ENCODE assay signal across 9 mouse cellular contexts in the genomic region with DNA sequence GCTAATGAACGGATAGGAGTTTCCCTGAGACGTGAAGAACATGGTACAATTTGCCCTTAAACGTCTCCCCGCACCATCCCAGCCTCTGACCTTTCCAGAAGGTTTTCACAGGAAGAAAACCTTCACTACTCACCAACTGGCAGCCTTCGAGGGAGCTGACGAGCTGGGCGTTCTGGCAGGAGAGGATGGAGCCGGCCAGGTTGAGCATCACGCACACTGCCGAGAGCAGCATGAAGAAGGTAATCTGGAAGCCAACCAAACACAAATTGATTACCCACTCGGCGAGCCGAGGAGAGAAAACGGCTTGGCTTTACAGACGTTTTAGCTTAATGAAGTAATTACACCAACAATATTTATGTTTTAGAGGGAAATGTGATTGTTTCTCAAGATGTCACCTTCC. TPM values are rescaled to one million over a fixed set of nuclear protein-coding genes. Genes with fewer than 3 reads are reported as not detected.
DNase-seq lines count a peak whose midpoint lies in the region; ATAC-seq lines count a peak whose summit lies in the region.
"Had no signal": no experiment of that assay in that cellular context is flagged by ENCODE, and none has a peak within 500 bp of the region (broad histone marks: within the 10 kb centered on the region; RNA-seq: fewer than 3 reads in every experiment).

No protein-coding gene starts in this region.

- peak; percentile 17 for DNase-seq in midbrain, embryonic 14.5 days
- no peak for DNase-seq in midbrain, embryonic 11.5 days (ENCODE audit: low spot score, missing footprints)
- peak; percentile 49 for DNase-seq in cerebellum, adult 11-12 months
- peak; percentile 12 for DNase-seq in embryonic facial prominence, embryonic 10.5 days (ENCODE audit: low spot score)
- DNase-seq in urinary bladder, adult 2 months (ENCODE audit: low spot score), result no peak
- DNase-seq in adrenal gland, postnatal 36 days, result no peak

- H3K9ac ChIP-seq in midbrain, embryonic 14.5 days (replicated peaks; ENCODE audit: low read length), result no peak overlapping the region
- H3K9ac ChIP-seq in midbrain, embryonic 11.5 days (ENCODE audit: low read length), result no peak overlapping the region
- H3K9ac ChIP-seq in neural tube, embryonic 13.5 days, result no peak overlapping the region
- H3K9ac ChIP-seq: liver, embryonic 15.5 days had no signal

- no peaks in the 10 kb centered on the region for H3K27me3 ChIP-seq in midbrain, embryonic 14.5 days (ENCODE audit: control insufficient read depth, insufficient read depth, low read length)
- no peaks in the 10 kb centered on the region for H3K27me3 ChIP-seq in midbrain, embryonic 11.5 days (ENCODE audit: control insufficient read depth, insufficient read depth, low read length)
- H3K27me3 ChIP-seq in embryonic facial prominence, embryonic 10.5 days (replicated peaks; ENCODE audit: low read depth, poor library complexity, severe bottlenecking), result no peaks in the 10 kb centered on the region
- H3K27me3 ChIP-seq in neural tube, embryonic 13.5 days, result no peaks in the 10 kb centered on the region
- H3K27me3 ChIP-seq: liver, embryonic 15.5 days; megakaryocyte, embryonic 14.5 days had no signal

- no peaks in the 10 kb centered on the region for H3K9me3 ChIP-seq in midbrain, embryonic 14.5 days (ENCODE audit: control insufficient read depth, low read length)
- no peaks in the 10 kb centered on the region for H3K9me3 ChIP-seq in midbrain, embryonic 11.5 days (ENCODE audit: control insufficient read depth, low read length)
- no peaks in the 10 kb centered on the region for H3K9me3 ChIP-seq in embryonic facial prominence, embryonic 10.5 days
- H3K9me3 ChIP-seq in neural tube, embryonic 13.5 days, result no peaks in the 10 kb centered on the region
- H3K9me3 ChIP-seq: liver, embryonic 15.5 days had no signal

- H3K27ac ChIP-seq in midbrain, embryonic 14.5 days (replicated peaks; ENCODE audit: low read depth, low read length), result no peak overlapping the region
- no peak overlapping the region for H3K27ac ChIP-seq in midbrain, embryonic 11.5 days (ENCODE audit: low read depth, low read length)
- no peak overlapping the region for H3K27ac ChIP-seq in embryonic facial prominence, embryonic 10.5 days (replicated peaks)
- peak overlapping the region; percentile 79 for H3K27ac ChIP-seq in neural tube, embryonic 13.5 days (replicated peaks)
- H3K27ac ChIP-seq: liver, embryonic 15.5 days had no signal

- no peaks in the 10 kb centered on the region for H3K36me3 ChIP-seq in midbrain, embryonic 14.5 days (ENCODE audit: control insufficient read depth, insufficient read depth, low read length)
- no peaks in the 10 kb centered on the region for H3K36me3 ChIP-seq in midbrain, embryonic 11.5 days (ENCODE audit: control insufficient read depth, insufficient read depth, low read length)
- H3K36me3 ChIP-seq in embryonic facial prominence, embryonic 10.5 days (replicated peaks), result no peaks in the 10 kb centered on the region
- H3K36me3 ChIP-seq in neural tube, embryonic 13.5 days, result no peaks in the 10 kb centered on the region
- H3K36me3 ChIP-seq: liver, embryonic 15.5 days had no signal

- WGBS in midbrain, embryonic 14.5 days, result 73% methylated on average over 15 of the region's 15 CpGs
- 78% methylated on average over 15 of the region's 15 CpGs for WGBS in midbrain, embryonic 11.5 days
- WGBS in embryonic facial prominence, embryonic 10.5 days, result 66% methylated on average over 15 of the region's 15 CpGs
- WGBS in neural tube, embryonic 13.5 days, result 29% methylated on average over 15 of the region's 15 CpGs

- H3K4me1 ChIP-seq in midbrain, embryonic 14.5 days (ENCODE audit: control insufficient read depth, insufficient read depth, low read length), result 0 out of 2 replicates have a peak, but pooled peaks cover 3% of the 10 kb centered on the region
- H3K4me1 ChIP-seq in midbrain, embryonic 11.5 days (ENCODE audit: control insufficient read depth, insufficient read depth, low read length), result no peaks in the 10 kb centered on the region
- 0 out of 2 replicates have a peak, but pooled peaks cover 5% of the 10 kb centered on the region for H3K4me1 ChIP-seq in embryonic facial prominence, embryonic 10.5 days
- peaks cover 15% of the 10 kb centered on the region for H3K4me1 ChIP-seq in neural tube, embryonic 13.5 days (replicated peaks)
- H3K4me1 ChIP-seq: liver, embryonic 15.5 days; megakaryocyte, embryonic 14.5 days had no signal

- H3K4me3 ChIP-seq in midbrain, embryonic 14.5 days (replicated peaks; ENCODE audit: low read depth, low read length), result no peak overlapping the region
- H3K4me3 ChIP-seq in midbrain, embryonic 11.5 days (ENCODE audit: low read depth, low read length), result no peak overlapping the region
- H3K4me3 ChIP-seq in embryonic facial prominence, embryonic 10.5 days, result no peak overlapping the region
- no peak overlapping the region for H3K4me3 ChIP-seq in neural tube, embryonic 13.5 days
- H3K4me3 ChIP-seq: liver, embryonic 15.5 days had no signal

- no peak overlapping the region for H3K4me2 ChIP-seq in midbrain, embryonic 14.5 days (ENCODE audit: low read length)
- no peak overlapping the region for H3K4me2 ChIP-seq in midbrain, embryonic 11.5 days
- H3K4me2 ChIP-seq in neural tube, embryonic 13.5 days, result peak overlapping the region; percentile 43
- H3K4me2 ChIP-seq: liver, embryonic 15.5 days had no signal

- ATAC-seq in midbrain, embryonic 14.5 days (ENCODE audit: low FRiP score, low TSS enrichment), result no peak
- ATAC-seq in midbrain, embryonic 11.5 days (ENCODE audit: low FRiP score), result no peak
- ATAC-seq in neural tube, embryonic 13.5 days (ENCODE audit: low read depth), result no peak

RNA-seq across cellular contexts. Expression of a gene that starts 16.8 kb away (rescaled TPM):
- polyA plus RNA-seq in midbrain, embryonic 14.5 days (2014; fragmentation: Nextera tagmentation; extraction: Ambion mirVana), result 10.7 and 12.3 TPM in 2 replicates
- 13.1 and 13.3 TPM in 2 replicates for polyA plus RNA-seq in midbrain, embryonic 11.5 days (2014; fragmentation: Nextera tagmentation; extraction: Ambion mirVana)
- polyA plus RNA-seq in embryonic facial prominence, embryonic 10.5 days (2016; fragmentation: Nextera tagmentation; extraction: Ambion mirVana), result 10.4 and 11.2 TPM in 2 replicates
- 9.7 and 10.4 TPM in 2 replicates for polyA plus RNA-seq in neural tube, embryonic 13.5 days (2015; fragmentation: Nextera tagmentation; extraction: Ambion mirVana)
- polyA plus RNA-seq in urinary bladder, adult 2 months (2012; rRNA removed), result 5.7 and 6.0 TPM in 2 replicates
- total RNA-seq in adrenal gland, postnatal 36 days (2021), result 1 to 10 TPM; 7.9 to 9.6 TPM

Comparison
In these comparisons a context has a peak if more than half of its experiments do, and no peak if none do; other contexts are left out.
1. DNase-seq: peak in midbrain, embryonic 14.5 days (single experiment), cerebellum, adult 11-12 months (single experiment) and embryonic facial prominence, embryonic 10.5 days (single experiment); none in midbrain, embryonic 11.5 days (single experiment), urinary bladder, adult 2 months (single experiment) and adrenal gland, postnatal 36 days (0 of 2).